Mouse (Mus musculus) CH12.LX (cell line): ENCODE measurements around the gene Zdhhc8. TPM values are rescaled to one million over a fixed set of nuclear protein-coding genes. Genes with fewer than 3 reads are reported as not detected.
A peak's percentile ranks its signal among the peaks of the same experiment; 100 is the strongest.

Source experiments
- DNase-seq: peaks from one replicate; pipeline ENCODE4 v3.0.0-alpha.2; 2013; ENCODE audit errors: extremely low read depth
- H3K27ac ChIP-seq: 2 replicates; pipeline ENCODE4 v1.5.1; 2012; ENCODE audit warnings: low read depth, mild to moderate bottlenecking, control low read depth, moderate library complexity; ENCODE audit not compliant: insufficient read depth
- H3K27me3 ChIP-seq: replicated peaks from 2 replicates; pipeline ENCODE3; 2012; ENCODE audit warnings: inconsistent platforms
- H3K36me3 ChIP-seq, 2 experiments: replicated peaks in 1 of 2; 2 replicates each; pipeline versions ENCODE3 to v1.6.1; 2012; ENCODE audit warnings: inconsistent platforms in 1 of 2, low read length in 1 of 2, mild to moderate bottlenecking in 1 of 2, mixed read lengths in 1 of 2, moderate library complexity in 1 of 2; ENCODE audit not compliant: control insufficient read depth in 1 of 2, insufficient read depth in 1 of 2
- H3K4me1 ChIP-seq, 2 experiments: 2 replicates each; pipeline ENCODE4 v1.6.1; 2012; ENCODE audit warnings: inconsistent platforms in 1 of 2, moderate library complexity in 1 of 2; ENCODE audit not compliant: insufficient read depth in 2 of 2, control insufficient read depth in 1 of 2
- H3K4me2 ChIP-seq: 2 replicates; pipeline ENCODE4 v1.6.1; 2012; ENCODE audit warnings: low read depth, mild to moderate bottlenecking, control low read depth; ENCODE audit not compliant: poor library complexity, insufficient read depth, severe bottlenecking
- H3K4me3 ChIP-seq, 3 experiments: fragments of 150-350 bp in 1 of 3; sonication (generic) in 1 of 3; replicated peaks in 1 of 3; 2 replicates each; pipeline versions ENCODE3 to v1.5.1; 2011 to 2012; ENCODE audit warnings: low read depth in 2 of 3, low read length in 2 of 3, mild to moderate bottlenecking in 2 of 3, moderate library complexity in 2 of 3, control low read depth in 1 of 3, improper control_type of control experiment in 1 of 3, inconsistent platforms in 1 of 3, mixed read lengths in 1 of 3; ENCODE audit not compliant: poor library complexity in 1 of 3
- H3K79me2 ChIP-seq: replicated peaks from 2 replicates; pipeline ENCODE4 v1.6.1; 2012; ENCODE audit warnings: mild to moderate bottlenecking, moderate library complexity; ENCODE audit not compliant: control insufficient read depth, poor library complexity, insufficient read depth, severe bottlenecking; ENCODE audit errors: extremely low read depth
- H3K9ac ChIP-seq: 2 replicates; pipeline ENCODE4 v1.6.1; 2012; ENCODE audit warnings: low read depth, mild to moderate bottlenecking, control low read depth, moderate library complexity; ENCODE audit not compliant: insufficient read depth
- H3K9me3 ChIP-seq: replicated peaks from 2 replicates; pipeline ENCODE3; 2012; ENCODE audit warnings: low read length, inconsistent platforms, mixed read lengths
- BHLHE40 ChIP-seq: IDR thresholded peaks from 2 replicates; pipeline ENCODE4 v1.6.1; 2011; ENCODE audit warnings: mild to moderate bottlenecking, low read depth, low read length, improper control_type of control experiment
- CHD2 ChIP-seq: IDR thresholded peaks from 2 replicates; pipeline ENCODE4 v1.6.1; 2011; ENCODE audit warnings: low read length, improper control_type of control experiment
- CTCF ChIP-seq, 2 experiments: IDR thresholded peaks in 1 of 2; conservative IDR thresholded peaks in 1 of 2; 2 replicates each; pipeline ENCODE4 v1.5.1; 2011 to 2012; ENCODE audit warnings: low read depth in 2 of 2, low read length in 2 of 2, improper control_type of control experiment in 1 of 2, inconsistent platforms in 1 of 2, mild to moderate bottlenecking in 1 of 2, moderate library complexity in 1 of 2
- E2F4 ChIP-seq: IDR thresholded peaks from 2 replicates; pipeline ENCODE4 v1.6.1; 2011; ENCODE audit warnings: low read depth, low read length, improper control_type of control experiment; ENCODE audit not compliant: insufficient replicate concordance
- EP300 ChIP-seq: IDR thresholded peaks from 2 replicates; pipeline ENCODE4 v1.6.1; 2011; ENCODE audit warnings: low read length, improper control_type of control experiment
- JUN ChIP-seq: IDR thresholded peaks from 2 replicates; pipeline ENCODE4 v1.6.1; 2011; ENCODE audit warnings: low read depth, mild to moderate bottlenecking, low read length, improper control_type of control experiment, moderate library complexity; ENCODE audit not compliant: insufficient read depth
- JUND ChIP-seq: conservative IDR thresholded peaks from 2 replicates; pipeline ENCODE4 v1.6.1; 2011; ENCODE audit warnings: low read depth, low read length, improper control_type of control experiment
- MAFK ChIP-seq: IDR thresholded peaks from 2 replicates; pipeline ENCODE4 v1.6.1; 2011; ENCODE audit warnings: low read length, improper control_type of control experiment; ENCODE audit not compliant: insufficient replicate concordance
- MAX ChIP-seq: IDR thresholded peaks from 2 replicates; pipeline ENCODE4 v1.6.1; 2011; ENCODE audit warnings: low read length, improper control_type of control experiment
- MAZ ChIP-seq: IDR thresholded peaks from 2 replicates; pipeline ENCODE4 v1.6.1; 2012; ENCODE audit warnings: low read depth, mild to moderate bottlenecking, inconsistent platforms, low read length, improper control_type of control experiment, moderate library complexity
- MXI1 ChIP-seq: IDR thresholded peaks from 2 replicates; pipeline ENCODE4 v1.6.1; 2011; ENCODE audit warnings: mild to moderate bottlenecking, low read depth, low read length, improper control_type of control experiment
- MYC ChIP-seq: IDR thresholded peaks from 2 replicates; pipeline ENCODE4 v1.6.1; 2011; ENCODE audit warnings: low read depth, mild to moderate bottlenecking, improper control_type of control experiment, low read length
- NRF1 ChIP-seq: IDR thresholded peaks from 2 replicates; pipeline ENCODE4 v1.6.1; 2014; ENCODE audit warnings: low read depth, mild to moderate bottlenecking, inconsistent platforms, low read length, improper control_type of control experiment, moderate library complexity
- POLR2AphosphoS2 ChIP-seq: IDR thresholded peaks from 2 replicates; pipeline ENCODE4 v1.6.1; 2011; ENCODE audit warnings: low read depth, low read length, improper control_type of control experiment
- RCOR1 ChIP-seq: conservative IDR thresholded peaks from 2 replicates; pipeline ENCODE4 v1.6.1; 2012; ENCODE audit warnings: low read depth, mild to moderate bottlenecking, inconsistent platforms, low read length, improper control_type of control experiment
- SIN3A ChIP-seq: IDR thresholded peaks from 2 replicates; pipeline ENCODE4 v1.6.1; 2012; ENCODE audit warnings: low read length, improper control_type of control experiment, inconsistent platforms
- TBP ChIP-seq: conservative IDR thresholded peaks from 2 replicates; pipeline ENCODE4 v1.6.1; 2011; ENCODE audit warnings: low read depth, low read length, improper control_type of control experiment
- TCF12 ChIP-seq: IDR thresholded peaks from 2 replicates; pipeline ENCODE4 v1.6.1; 2014; ENCODE audit warnings: low read depth, mild to moderate bottlenecking, inconsistent platforms, low read length, improper control_type of control experiment
- UBTF ChIP-seq: IDR thresholded peaks from 2 replicates; pipeline ENCODE4 v1.6.1; 2012; ENCODE audit warnings: low read depth, mild to moderate bottlenecking, inconsistent platforms, low read length, improper control_type of control experiment, moderate library complexity
- ZC3H11A ChIP-seq: IDR thresholded peaks from 2 replicates; pipeline ENCODE4 v1.6.1; 2012; ENCODE audit warnings: low read depth, mild to moderate bottlenecking, inconsistent platforms, low read length, improper control_type of control experiment
- ZNF384 ChIP-seq: IDR thresholded peaks from 2 replicates; pipeline ENCODE4 v1.6.1; 2012; ENCODE audit warnings: low read depth, low read length, improper control_type of control experiment, inconsistent platforms
- dilution Hi-C: fragments of 300-500 bp; cut with MboI; formaldehyde crosslinking; loops from 2 replicates; pipeline ENCODE4 v1.14.3; 2020; ENCODE audit warnings: low sequenced_read_pairs; ENCODE audit not compliant: extremely low pct_unique_long_range_greater_than_20kb, extremely low pct_ligation_motif_present
- in situ Hi-C: fragments of 300-500 bp; cut with MboI; formaldehyde crosslinking; loops from 3 replicates; pipeline ENCODE4 v1.14.3; 2019; ENCODE audit warnings: low sequenced_read_pairs, low pct_ligation_motif_present, low pct_unique_long_range_greater_than_20kb, mixed read lengths
- polyA plus RNA-seq: library from polyadenylated mRNA; unstranded; fragments of >175 nt; gene quantifications from 2 replicates; pipeline ENCODE4 v1.2.1, GENCODE M21; 2012; ENCODE audit warnings: low read depth; ENCODE audit not compliant: insufficient read length
- total RNA-seq, 2 experiments: library from RNA; depleted of rRNA; stranded (reverse); fragments of 300-350 nt in 1 of 2; fragments of >200 nt in 1 of 2; gene quantifications; 2 replicates each; pipeline ENCODE4 v1.2.3; 2012 to 2014

Gene Zdhhc8
- total and polyA plus RNA-seq, 3 experiments, result 3.2 to 15.2 (median 10.3) TPM

- peak; percentile 51 for DNase-seq
- peaks cover 8 to 12% of the 10 kb centered on the region in 2 experiments; a peak in 3 of 4 replicates for H3K4me1 ChIP-seq
- no peaks in the 10 kb centered on the region for H3K79me2 ChIP-seq
- H3K36me3 ChIP-seq, result no peaks in the 10 kb centered on the region
- 0 out of 2 replicates have a peak, but pooled peaks have one; percentile 50 for TF ChIP-seq SIN3A
- peak; percentile 57 for TF ChIP-seq MAX
- TF ChIP-seq E2F4, result 0 out of 2 replicates have a peak, but pooled peaks have one; percentile 46
- 0 out of 2 replicates have a peak, but pooled peaks have one; percentile 58 for TF ChIP-seq MXI1
- no peak for TF ChIP-seq NRF1
- TF ChIP-seq TCF12, result no peak
- TF ChIP-seq ZNF384, result peak; percentile 25; the same call in 1 of the 2 replicates
- TF ChIP-seq BHLHE40, result peak; percentile 37; the same call in 1 of the 2 replicates
- 0 out of 2 replicates have a peak, but pooled peaks have one; percentile 19 for TF ChIP-seq MYC
- TF ChIP-seq, all 38 proteins: peak for 7
- H3K27ac ChIP-seq, result no peak overlapping the region
- dilution Hi-C loops (no loop called here), in situ Hi-C loops (no loop called here)
- H3K9me3 ChIP-seq, result no peaks in the 10 kb centered on the region
- H3K27me3 ChIP-seq, result peaks cover 95% of the 10 kb centered on the region
- H3K4me3 ChIP-seq, result no peak overlapping the region
- no peak overlapping the region for H3K9ac ChIP-seq
- H3K4me2 ChIP-seq, result no peak overlapping the region; the same call in 1 of the 2 replicates
Measured at GRCm38 (mm10) chr16:18195068-18195467, 39.9 kb downstream of the Zdhhc8 start.

DNA sequence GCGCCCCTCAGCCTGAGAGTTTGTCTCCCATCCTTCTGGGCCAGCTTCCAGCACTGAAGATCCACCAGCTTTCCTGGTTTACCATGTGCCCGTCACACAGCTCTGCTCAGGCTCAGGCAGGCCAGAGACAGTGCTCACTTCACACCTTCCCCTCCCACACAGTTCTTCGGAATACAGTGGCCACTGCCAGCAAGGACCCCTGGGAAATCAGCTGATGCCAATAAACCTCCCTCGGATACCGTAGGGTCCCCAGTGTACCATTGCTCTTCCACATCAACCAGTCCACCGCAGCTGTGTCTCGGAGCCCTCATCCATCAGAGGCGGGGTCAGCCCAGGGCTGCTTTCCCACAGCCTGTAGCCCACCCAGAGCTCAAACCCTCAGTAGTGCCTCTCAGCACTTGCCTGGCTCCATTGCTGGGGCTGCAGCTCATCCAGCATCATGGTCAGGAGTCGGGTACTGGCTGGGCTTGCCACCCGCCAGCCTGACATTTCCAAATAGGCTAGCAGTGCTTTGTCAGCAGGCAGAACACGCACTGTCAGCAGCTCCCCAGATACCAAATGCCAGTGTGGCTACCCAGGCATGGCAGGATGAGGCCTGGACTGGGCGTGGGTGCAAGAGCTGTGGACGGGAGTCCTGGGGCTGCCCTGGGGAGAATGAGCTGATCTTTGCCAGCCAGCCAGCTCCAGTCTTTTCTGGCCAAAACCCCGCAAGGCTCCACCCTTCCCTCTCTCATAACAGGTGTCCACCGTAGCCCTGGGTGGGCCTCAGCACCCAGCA, 40.5 kb downstream of the Zdhhc8 start:
- Histone ChIP-seq H3K4me3 (no peak overlapping the region), H3K27me3 (peaks cover 95% of the 10 kb centered on the region), H3K4me2 (no peak overlapping the region), H3K4me1 (peaks cover 8 to 12% of the 10 kb centered on the region in 2 experiments; a peak in 3 of 4 replicates)
- in situ Hi-C loops, result no loop called here
- TF ChIP-seq ZC3H11A (no peak), UBTF (no peak), E2F4 (no peak), NRF1 (no peak), MXI1 (no peak), POLR2AphosphoS2 (no peak), JUND (no peak), CTCF (conservative IDR thresholded peaks at IDR 0.05 in 1 of 2, IDR thresholded peaks at IDR 0.05 in 1 of 2; ENCODE audit: low read depth in 2 of 2, low read length in 2 of 2) (no peak), MAFK (no peak), RCOR1 (no peak), CHD2 (no peak), JUN (no peak), BHLHE40 (no peak), MYC (no peak), MAX (no peak), TCF12 (no peak), MAZ (no peak), TBP (no peak), EP300 (no peak), SIN3A (no peak)
- TF ChIP-seq, all 38 proteins: peak for 0
- H3K36me3 ChIP-seq, result no peaks in the 10 kb centered on the region
- no peak overlapping the region for H3K9ac ChIP-seq
- no peaks in the 10 kb centered on the region for H3K9me3 ChIP-seq
- no peak overlapping the region for H3K27ac ChIP-seq
- dilution Hi-C loops, result no loop called here
- DNase-seq, result no peak
- no peaks in the 10 kb centered on the region for H3K79me2 ChIP-seq
